In genomic region chr12:33168491-33168890, GRCm38 (mm10) we compare ENCODE assay signal across 21 mouse cellular contexts.
"Had no signal": no experiment of that assay in that cellular context is flagged by ENCODE, and none has a peak within 500 bp of the region (broad histone marks: within the 10 kb centered on the region; RNA-seq: fewer than 3 reads in every experiment).

No protein-coding gene starts in this region.

- H3K9me3 ChIP-seq: lung, embryonic 15.5 days; megakaryocyte, embryonic 14.5 days; midbrain, embryonic 13.5 days; midbrain, embryonic 15.5 days; neural tube, embryonic 12.5 days; stomach, embryonic 15.5 days had no signal

- H3K27ac ChIP-seq: liver, embryonic 14.5 days; lung, embryonic 15.5 days; macrophage; midbrain, embryonic 13.5 days; midbrain, embryonic 15.5 days; neural tube, embryonic 12.5 days; stomach, embryonic 15.5 days had no signal

- H3K27me3 ChIP-seq: lung, embryonic 15.5 days; megakaryocyte, embryonic 14.5 days; midbrain, embryonic 13.5 days; midbrain, embryonic 15.5 days; neural tube, embryonic 12.5 days; stomach, embryonic 15.5 days had no signal

- H3K9ac ChIP-seq: liver, embryonic 14.5 days; lung, embryonic 15.5 days; midbrain, embryonic 13.5 days; midbrain, embryonic 15.5 days; neural tube, embryonic 12.5 days; stomach, embryonic 15.5 days had no signal

- H3K4me3 ChIP-seq: lung, embryonic 15.5 days; megakaryocyte, embryonic 14.5 days; midbrain, embryonic 13.5 days; midbrain, embryonic 15.5 days; neural tube, embryonic 12.5 days; stomach, embryonic 15.5 days had no signal

- H3K4me1 ChIP-seq: lung, embryonic 15.5 days; midbrain, embryonic 13.5 days; midbrain, embryonic 15.5 days had no signal

- DNase-seq: lung, adult 2 months; lung, postnatal 14 days; lung, postnatal 36 days; retina, postnatal 1 day; right cerebral cortex, adult 18-20 months; right cerebral cortex, postnatal 25 days; right cerebral cortex, postnatal 4 days; spleen, adult 18-20 months; thymus, adult 18-20 months; thymus, postnatal 25 days; thymus, postnatal 4 days had no signal

- H3K36me3 ChIP-seq: lung, embryonic 15.5 days; midbrain, embryonic 13.5 days; midbrain, embryonic 15.5 days; neural tube, embryonic 12.5 days had no signal

- ATAC-seq: lung, postnatal 0 days; midbrain, embryonic 13.5 days; midbrain, embryonic 15.5 days had no signal

- H3K4me2 ChIP-seq: lung, embryonic 15.5 days; midbrain, embryonic 11.5 days; midbrain, embryonic 13.5 days; midbrain, embryonic 15.5 days; neural tube, embryonic 12.5 days; stomach, embryonic 15.5 days had no signal
